Mouse (Mus musculus): ENCODE data around the gene Acer3. TPM values are rescaled to one million over a fixed set of nuclear protein-coding genes. Genes with fewer than 3 reads are reported as not detected.

Acer3 gene
- total RNA-seq, 2 experiments from 2014 or later = 84.2 to 98.2 TPM

DNA sequence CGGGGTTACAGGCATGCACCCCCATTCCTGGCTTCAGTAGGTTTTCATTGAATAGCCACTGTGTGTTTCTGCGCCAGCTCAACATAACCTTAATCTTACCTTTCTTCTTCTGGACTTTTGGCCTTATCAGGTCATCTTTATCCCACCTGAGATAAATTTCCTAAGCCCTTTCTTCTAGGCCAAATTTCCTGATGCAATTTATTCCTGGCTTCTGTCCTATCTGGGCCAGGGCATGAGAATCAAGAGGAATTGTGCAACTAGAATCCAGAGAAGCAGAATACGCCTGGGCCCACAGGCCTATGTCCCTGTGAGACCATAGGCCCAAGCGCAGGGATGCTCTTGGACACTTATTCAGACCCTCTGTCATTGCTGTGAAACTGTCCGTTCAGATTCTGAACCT is 12.5 kb upstream of the Acer3 start:
- ATAC-seq (ENCODE audit: poor library complexity, severe bottlenecking) = 0 out of 2 replicates have a peak, but pooled peaks have one; percentile 2

DNA sequence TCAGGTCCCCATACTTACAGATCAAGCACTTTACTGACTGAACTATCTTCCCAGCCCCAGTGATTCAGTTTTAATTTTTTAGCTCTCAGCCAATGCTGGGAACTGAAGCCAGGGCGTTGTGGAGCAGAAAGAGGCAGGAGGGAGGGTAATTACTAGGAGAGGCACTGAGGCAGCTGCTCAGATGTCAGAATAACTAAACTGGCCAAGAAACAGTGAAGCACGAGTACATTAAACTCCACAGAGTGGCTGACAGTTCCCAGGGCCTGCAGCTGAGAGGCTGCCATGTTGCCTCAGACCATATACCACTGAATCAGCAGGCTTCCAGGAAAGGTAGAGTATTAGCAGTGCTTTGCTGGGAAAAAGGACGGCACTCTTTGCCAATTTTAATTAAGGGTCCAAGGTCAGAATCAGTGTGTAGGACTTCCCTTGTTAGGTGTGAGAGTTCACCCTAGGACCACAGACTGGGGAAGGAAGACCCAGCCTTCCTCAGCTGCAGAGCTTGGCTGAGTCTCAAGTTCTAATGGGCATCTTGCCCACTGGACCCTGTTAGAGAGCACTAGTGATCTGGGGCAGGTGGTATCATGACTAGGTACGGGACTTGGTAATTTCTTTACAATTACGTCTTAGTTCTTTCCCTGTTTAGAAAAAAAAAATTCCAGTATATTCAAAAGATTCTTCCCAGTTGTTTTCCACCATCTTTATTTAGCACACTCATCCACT is 11.8 kb upstream of the Acer3 start:
- no peak for ATAC-seq (ENCODE audit: poor library complexity, severe bottlenecking)

DNA sequence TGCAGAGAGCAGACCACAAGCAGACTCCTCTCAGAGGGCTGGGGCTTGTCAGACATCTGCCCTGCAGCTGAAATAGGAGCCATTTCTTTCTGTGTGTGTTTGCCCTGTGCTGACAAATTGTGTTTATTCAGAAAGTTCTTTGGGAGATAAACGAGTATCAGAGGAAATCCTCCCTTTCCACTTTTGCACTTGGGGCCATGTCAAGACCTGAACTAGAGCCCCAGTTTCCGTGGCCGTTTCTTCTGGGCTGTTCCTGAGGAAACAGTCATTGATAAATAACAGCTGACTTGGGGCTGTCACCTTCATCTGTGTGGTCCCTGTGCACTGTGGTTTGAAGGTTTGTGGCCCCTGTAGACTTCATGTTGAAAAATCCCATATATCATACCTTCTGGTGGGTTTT is 10.9 kb upstream of the Acer3 start:
- ATAC-seq (ENCODE audit: poor library complexity, severe bottlenecking) = no peak

DNA sequence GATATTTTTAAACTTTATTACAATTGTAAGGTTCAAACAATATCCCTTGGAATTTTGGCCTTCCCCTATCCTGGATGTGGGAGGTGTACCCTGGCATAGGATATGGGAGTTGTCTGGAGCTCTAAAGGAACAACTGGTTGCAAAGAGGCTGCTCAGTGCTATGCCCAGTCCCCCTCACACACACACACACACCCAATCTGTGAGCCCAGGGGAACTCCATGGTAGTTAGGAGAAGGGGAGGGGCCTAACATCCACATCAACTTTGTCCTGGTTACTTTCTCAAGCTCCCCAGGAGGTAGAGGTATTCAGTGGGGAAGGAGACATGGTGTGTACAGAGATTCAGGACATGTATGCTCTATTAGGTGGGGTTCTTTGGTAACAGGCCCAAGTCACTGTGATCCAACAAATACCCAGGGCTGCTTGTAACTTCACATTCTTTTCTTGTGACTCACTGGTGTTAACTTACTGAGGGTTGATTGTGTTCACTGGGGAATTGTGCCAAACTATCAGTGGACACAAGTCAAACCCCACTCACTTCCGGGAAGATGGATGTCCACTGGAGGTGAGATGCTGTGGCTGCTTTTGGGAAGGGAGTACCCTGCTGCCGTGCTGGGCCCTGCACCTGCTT is 9.5 kb upstream of the Acer3 start:
- ATAC-seq (ENCODE audit: poor library complexity, severe bottlenecking) = no peak

DNA sequence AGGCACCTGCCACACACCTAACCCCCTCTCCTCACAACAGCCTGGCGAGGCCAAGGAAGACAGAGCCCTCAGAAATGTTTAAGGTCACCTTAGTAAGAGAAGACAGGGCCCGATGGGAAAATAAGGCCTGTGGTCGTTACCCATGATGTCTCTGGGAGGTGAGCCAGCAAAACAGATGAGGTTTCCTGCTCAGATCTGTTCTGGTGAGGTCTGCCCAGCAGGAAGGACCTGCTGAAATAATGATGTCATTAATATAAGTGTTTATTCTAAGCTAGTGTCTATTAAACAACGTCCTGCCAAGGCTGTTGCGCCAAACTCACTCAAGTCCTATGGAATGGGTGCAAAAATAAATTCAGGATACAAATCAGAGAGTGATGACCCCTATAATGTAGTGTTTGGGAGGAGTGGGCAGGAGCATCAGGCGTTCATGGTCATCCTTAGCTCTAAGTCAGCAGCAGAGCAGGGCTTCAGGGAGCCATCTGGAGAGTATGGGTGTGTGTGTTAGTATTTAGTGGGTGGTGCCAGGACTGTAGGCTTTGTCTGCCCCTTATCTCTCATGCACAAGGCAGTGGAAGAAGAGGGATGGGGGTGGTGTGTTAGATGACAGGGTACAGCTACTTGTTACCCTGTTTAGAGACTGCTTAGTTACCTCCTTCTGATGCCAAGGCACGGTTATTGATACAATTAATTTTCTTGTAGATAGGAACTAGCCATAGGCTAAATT is 8.8 kb upstream of the Acer3 start:
- ATAC-seq (ENCODE audit: poor library complexity, severe bottlenecking) = peak; percentile 46; the same call in 1 of the 2 replicates

DNA sequence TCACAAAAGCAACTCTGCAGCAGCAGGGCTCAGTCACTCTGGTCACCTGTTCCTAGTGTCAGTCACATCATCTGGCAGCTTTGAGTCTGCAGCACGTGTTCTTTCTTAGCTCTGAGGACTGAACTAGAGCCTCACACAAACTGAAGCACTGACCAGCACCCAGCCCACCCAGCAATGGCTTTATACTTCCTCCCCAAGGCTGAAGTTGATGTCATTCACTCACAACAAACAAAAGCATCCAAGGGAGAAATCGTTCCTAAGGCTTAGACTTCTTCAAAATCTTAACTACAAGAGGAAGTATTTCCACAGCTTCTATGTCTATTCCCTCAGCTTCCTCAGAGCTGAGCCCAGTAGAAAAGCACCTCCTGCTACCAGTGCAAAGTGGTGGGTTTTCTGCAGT is 7.3 kb upstream of the Acer3 start:
- peak; percentile 34; the same call in 1 of the 2 replicates for ATAC-seq (ENCODE audit: poor library complexity, severe bottlenecking)

DNA sequence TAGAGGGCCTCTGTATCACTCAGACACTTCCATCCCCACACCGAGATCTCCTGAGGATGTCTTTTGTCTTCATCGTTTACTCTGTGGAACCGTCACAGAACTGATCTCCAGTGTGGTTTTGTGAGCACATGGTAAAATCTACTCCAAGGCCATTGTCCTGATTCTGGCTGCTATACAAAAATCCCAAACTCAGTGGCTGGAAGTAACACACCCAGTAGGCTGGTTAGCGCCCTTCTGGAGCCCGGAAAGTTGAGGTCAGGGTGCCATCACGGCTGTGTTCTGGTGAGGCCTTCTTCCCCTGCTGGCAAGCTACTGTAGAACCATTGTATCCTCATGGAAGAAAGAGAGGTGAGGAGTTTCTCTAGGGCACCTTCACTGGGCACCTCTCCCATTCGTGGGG is 5.0 kb upstream of the Acer3 start:
- no peak for ATAC-seq (ENCODE audit: poor library complexity, severe bottlenecking)

DNA sequence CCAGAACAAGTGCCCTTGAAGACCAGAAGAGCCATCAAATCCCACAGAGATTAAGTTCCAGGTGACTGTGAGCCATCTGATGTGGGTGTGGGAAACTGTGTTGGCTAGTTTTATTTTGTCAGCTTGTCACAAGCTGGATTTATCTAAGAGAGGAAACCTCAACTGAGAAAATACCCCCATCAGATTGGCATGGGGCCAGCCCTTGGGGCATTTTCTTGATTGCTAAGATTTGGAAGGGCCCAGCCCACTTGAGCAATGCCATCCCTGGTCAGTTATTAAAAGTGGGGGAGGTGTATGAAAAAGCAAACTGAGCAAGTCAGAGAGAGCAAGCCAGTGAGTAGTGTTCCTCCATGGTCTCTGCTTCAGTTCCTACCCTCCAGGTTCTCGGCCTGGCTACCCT is 3.2 kb upstream of the Acer3 start:
- no peak for ATAC-seq (ENCODE audit: poor library complexity, severe bottlenecking)

DNA sequence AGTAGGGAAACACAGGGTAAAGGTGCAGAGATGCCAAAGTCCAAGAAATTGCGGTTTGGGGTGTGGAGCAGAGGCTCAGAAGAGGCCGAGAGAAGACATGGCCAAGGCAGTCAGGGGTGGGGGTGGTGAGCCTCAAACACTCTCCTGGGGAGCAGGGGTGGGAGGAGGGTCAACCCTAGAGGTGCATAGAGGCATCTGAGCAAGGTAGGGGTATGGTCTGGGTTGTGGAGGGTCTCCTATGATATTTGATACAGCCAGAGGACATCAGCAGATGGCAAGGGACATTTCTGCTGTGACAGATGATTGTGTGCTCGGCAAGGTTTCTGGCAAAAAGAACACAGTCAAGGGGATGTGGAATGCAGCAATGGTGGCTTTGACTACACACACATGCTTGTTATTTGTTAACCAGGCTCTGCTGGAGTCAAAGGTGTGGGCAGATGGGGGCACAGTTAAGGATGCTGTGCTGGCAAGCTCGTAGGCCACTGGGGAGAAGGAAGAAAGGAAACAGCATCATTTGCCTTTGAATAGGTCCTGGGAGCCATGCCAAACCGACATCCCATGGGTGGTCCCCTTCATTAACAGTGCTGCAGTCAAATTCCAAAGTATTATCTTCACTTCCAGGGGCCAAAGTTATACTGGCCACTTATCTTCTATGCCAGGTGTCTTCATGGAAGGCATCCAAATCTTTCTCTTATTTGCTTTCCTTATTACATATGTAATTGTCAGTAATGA is 2.4 kb upstream of the Acer3 start:
- ATAC-seq (ENCODE audit: poor library complexity, severe bottlenecking) = no peak

DNA sequence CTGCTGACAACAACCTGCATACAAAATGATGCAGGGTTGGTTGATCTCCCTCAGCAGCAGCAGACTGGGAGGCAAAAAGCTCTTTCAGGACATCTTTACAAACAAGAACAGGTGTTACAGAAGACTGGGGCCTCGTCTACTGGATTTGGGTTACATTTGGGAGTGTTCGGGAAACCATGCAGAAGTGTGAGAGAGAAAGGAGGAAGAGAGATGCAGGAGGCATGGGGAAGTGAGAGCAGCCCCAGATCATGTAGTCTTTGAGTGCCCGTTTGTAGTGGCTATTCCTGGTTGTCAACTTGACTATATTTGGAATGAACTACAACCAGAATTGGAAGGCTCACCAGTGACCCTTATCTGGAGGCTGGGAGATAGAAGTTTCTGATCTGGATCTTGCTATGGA is 1.4 kb upstream of the Acer3 start:
- ATAC-seq (ENCODE audit: poor library complexity, severe bottlenecking) = peak; percentile 67

DNA sequence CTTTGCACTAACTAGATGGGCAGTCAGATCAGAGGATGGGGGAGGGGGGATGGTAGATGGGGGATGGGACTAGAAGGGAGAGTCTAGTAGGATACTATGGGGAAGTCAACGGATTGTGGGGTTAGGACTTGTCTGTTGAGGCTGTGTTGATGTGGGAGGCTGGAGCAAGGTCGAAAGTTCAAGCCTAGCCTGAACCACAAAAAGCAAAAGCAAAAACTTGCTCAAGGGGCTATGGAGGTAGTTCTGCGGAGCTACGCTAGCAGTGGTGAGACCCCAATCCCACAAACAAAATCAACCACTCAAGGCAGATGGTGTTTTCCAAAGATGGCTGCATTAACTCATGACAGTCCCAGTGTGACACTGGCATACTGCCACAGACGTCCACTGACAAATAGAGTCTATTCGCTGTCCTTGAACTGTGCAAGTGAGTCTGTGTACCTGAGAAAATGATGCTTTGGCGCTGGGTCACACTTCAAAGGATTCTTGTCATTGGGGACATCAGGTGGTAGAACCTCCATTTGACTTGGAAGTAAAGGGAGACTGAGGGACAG is 927 bp downstream of the Acer3 start:
- ATAC-seq (ENCODE audit: poor library complexity, severe bottlenecking) = no peak

DNA sequence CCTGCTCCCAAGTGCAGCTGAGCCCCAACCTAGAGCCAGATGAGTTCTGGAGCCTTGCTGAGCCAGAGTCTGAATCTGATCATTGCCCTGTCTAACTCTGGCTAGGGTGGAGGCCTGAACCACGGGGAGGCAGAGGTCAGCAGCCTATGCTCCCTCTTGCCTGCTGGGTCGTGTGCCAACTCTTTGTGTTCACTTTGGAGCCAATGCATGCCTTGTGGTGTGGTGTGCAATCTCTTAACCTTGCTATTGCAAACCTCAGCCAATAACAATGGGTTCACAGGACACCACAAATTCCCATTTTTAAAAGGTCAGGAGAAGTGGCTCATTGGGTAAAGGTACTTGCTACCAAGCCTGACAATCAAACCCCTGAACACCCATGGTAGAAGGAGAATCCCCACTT is 4.4 kb downstream of the Acer3 start:
- no peak for ATAC-seq (ENCODE audit: poor library complexity, severe bottlenecking)

DNA sequence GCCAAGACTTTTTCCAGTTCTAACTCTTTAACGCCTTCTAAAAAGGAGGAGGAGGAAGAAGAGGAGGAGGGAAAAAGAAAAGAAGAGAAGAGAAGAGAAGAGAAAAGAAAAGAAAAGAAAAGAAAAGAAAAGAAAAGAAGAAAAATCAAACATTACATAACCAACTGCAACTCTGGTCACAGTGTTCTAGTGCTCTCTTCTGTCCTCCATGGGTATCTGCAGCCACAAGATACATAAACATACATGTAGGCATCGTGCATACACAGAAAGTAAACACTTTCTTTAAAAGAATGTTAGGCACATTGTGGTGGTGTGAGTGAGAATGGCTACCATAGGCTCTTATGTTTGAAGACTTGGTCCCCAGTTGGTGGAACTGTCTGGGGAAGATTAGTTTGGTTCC is 5.9 kb downstream of the Acer3 start:
- ATAC-seq (ENCODE audit: poor library complexity, severe bottlenecking) = no peak

DNA sequence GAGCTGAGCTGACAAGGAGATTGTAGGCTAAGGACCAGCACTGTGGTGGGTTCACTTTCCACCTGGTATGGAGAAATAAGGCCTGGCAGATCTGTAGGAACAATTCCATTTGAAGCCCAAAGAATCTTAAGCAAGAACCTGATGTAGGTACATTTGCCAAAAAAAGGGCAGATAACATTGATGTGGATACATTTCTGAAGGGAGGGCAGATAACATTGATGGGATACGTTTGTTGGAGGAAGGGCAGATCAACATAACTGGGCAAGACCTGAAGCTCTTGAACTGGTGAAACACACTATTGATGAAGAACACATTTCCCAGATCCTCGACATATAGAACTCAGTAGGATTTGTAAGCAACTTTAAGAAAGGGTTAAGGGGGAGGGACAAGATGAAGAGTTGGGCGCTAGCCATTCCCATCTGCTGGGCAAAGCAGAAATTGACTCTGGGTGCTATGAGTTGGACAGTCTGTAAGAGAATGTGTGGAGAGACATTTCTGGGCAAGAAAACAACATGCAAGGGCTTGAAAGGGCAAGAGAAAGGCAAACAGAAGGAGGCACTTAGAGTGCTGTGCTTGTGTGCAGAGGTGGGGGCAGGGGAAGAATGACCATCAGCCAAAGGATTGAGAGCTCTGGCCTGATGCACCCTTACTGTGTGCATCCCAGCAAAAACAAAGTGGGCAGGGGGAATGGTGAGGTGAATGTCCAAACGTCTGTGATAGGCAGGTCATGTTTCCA is 8.7 kb downstream of the Acer3 start:
- no peak for ATAC-seq (ENCODE audit: poor library complexity, severe bottlenecking)

DNA sequence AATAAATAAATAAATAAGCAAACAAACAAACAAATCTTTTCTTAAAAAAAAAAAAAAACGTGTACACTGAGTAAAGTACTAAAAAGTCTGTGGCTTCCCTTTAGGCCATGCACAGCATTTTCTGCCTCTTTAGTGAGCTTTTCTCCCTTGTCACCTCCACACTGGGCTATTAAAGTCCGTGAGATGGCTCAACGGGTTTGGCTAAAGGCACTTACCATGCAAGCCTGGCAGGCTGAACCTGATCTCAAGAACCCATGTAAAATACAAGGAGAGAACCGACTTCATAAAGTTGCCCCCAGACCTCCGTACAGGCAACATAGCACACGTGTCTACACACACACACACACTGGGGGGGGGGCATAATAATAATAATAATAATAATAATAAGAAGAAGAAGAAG is 10.7 kb downstream of the Acer3 start:
- no peak for ATAC-seq (ENCODE audit: poor library complexity, severe bottlenecking)

DNA sequence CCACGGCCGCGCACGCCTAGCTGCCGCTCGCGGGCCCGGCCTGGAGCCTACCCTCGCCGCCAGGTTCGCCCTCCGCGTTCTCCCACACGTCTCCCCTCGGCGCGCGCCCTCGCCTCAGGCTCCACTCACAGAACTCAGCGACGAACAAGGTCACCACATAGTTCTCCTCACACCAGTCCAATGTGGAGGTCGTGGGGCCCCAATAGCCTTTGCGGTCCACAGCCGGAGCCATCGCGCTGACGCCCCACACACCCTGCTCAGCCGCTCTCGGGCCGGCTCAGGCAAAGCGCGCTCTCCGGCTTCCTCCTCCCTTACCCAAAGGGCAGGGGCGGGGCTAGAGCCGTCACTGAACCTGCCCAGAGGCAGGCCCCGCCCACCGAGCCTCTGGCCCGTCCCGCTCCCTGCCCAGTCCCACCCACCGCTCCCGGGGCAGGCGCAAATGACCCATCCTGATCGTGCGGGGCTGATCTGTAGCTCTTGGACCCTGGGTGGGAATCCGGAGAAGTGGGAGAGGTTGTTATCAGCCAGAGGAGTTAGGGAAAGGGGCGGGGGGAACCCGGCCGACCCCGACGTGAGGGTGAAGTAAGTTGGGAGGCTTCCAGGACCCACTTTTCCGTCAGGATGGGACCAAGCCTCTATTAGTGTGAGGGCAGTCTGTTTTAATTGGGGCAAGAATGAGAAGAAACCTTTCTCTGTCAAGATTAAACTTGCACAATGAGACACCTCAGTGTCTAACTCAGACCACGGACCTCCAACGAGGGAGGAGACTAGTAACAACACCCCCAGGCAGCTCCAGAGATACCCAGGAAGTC is 11.6 kb downstream of the Acer3 start:
- peak; percentile 96 for ATAC-seq (ENCODE audit: poor library complexity, severe bottlenecking)

DNA sequence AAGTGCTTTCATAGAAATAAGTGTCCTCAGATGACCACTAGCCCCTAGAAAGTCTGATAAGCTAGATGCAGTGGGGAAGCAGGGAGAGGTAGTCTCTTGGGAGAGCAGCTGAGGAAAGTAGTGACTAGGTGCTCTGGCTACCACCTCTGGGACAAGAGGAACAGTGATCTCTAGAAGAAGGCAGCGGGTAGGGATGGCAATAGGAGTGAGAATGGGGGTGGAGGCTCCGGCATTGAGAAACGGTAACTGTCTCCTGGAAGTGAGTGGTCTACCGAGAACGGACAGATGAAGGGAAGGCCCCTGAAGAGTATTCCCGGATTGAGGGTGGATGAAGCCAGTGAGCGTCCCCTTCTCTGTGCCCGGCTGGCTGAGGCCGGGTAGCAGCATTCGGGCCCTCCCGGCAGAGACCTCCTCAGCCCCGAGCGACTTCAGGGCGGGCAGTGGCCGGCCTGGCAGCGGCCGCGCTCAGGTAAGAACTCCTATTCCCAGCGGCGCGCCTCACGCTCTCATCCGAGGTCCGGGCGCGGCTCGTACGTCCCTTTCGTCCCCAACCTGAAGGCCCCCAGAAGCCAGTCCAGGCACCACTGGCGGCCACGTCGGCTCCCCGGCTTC is 12.3 kb downstream of the Acer3 start:
- ATAC-seq (ENCODE audit: poor library complexity, severe bottlenecking) = peak; percentile 9; the same call in 1 of the 2 replicates

DNA sequence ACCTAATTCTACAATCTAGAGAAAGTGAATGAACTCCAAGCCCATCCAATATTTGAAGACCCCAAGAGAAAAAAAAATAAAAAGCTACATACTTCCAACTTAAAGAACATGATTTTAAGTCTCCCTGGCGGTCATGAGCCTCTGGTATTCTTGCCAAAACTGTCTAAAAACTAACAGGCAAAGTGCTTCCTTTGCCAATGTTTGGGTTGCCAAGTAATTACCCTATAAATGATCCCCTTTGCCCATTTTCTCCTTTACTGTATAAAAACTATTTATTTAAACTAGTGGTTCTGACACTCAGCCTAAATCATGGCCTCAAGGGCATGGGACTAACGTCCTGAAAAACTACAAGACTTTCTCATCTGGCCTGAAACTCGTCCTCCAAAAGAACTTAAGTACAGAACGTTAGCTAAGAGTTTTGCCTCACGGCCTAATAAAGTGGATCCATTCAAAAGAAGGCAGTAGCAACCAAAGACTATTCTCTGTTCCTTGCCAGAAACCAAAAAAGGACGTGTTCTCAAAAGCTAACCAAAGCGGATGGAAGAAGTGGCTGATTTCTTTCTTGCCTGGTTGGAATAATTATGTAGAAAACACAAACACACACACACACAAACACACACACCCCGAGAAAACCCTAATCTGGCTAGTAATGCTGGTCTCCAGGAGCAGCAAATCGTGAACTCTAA is 12.9 kb downstream of the Acer3 start:
- ATAC-seq (ENCODE audit: poor library complexity, severe bottlenecking) = no peak

Data from megakaryocyte, adult 5-6 weeks (primary cell).